ENCODE assay signal across 31 mouse cellular contexts in genomic region chr12:84062336-84062735, GRCm38 (mm10). TPM values are rescaled to one million over a fixed set of nuclear protein-coding genes. Genes with fewer than 3 reads are reported as not detected.
"Had no signal": no experiment of that assay in that cellular context is flagged by ENCODE, and none has a peak within 500 bp of the region (broad histone marks: within the 10 kb centered on the region; RNA-seq: fewer than 3 reads in every experiment).

No protein-coding gene starts in this region.

- H3K9ac ChIP-seq: kidney, embryonic 15.5 days; limb, embryonic 12.5 days; limb, embryonic 15.5 days; liver, embryonic 14.5 days; liver, postnatal 0 days; lung, embryonic 14.5 days; midbrain, embryonic 13.5 days; neural tube, embryonic 13.5 days; stomach, embryonic 15.5 days had no signal

- H3K27me3 ChIP-seq: midbrain, embryonic 13.5 days had no signal

- H3K4me2 ChIP-seq: kidney, embryonic 15.5 days; limb, embryonic 12.5 days; limb, embryonic 15.5 days; liver, embryonic 11.5 days; lung, embryonic 14.5 days; midbrain, embryonic 13.5 days; neural tube, embryonic 13.5 days; stomach, embryonic 15.5 days had no signal

- H3K36me3 ChIP-seq: kidney, embryonic 15.5 days; limb, embryonic 12.5 days; limb, embryonic 15.5 days; midbrain, embryonic 10.5 days; midbrain, embryonic 13.5 days; neural tube, embryonic 13.5 days; stomach, embryonic 15.5 days had no signal

- H3K4me1 ChIP-seq: kidney, embryonic 15.5 days; limb, embryonic 12.5 days; limb, embryonic 15.5 days; midbrain, embryonic 10.5 days; midbrain, embryonic 13.5 days; neural tube, embryonic 13.5 days; stomach, embryonic 15.5 days had no signal

- H3K27ac ChIP-seq: kidney, embryonic 15.5 days; left cerebral cortex, adult 2 months; limb, embryonic 12.5 days; limb, embryonic 15.5 days; liver, embryonic 14.5 days; macrophage; midbrain, embryonic 10.5 days; midbrain, embryonic 13.5 days; neural tube, embryonic 13.5 days; stomach, embryonic 15.5 days had no signal

- H3K9me3 ChIP-seq: kidney, embryonic 15.5 days; limb, embryonic 12.5 days; limb, embryonic 15.5 days; midbrain, embryonic 10.5 days; midbrain, embryonic 13.5 days; neural tube, embryonic 13.5 days; stomach, embryonic 15.5 days had no signal

- ATAC-seq: liver, postnatal 0 days; lung, postnatal 0 days; midbrain, embryonic 13.5 days; midbrain, embryonic 16.5 days had no signal

- H3K4me3 ChIP-seq: kidney, embryonic 15.5 days; left cerebral cortex, adult 2 months; limb, embryonic 12.5 days; limb, embryonic 15.5 days; megakaryocyte, embryonic 14.5 days; midbrain, embryonic 10.5 days; midbrain, embryonic 13.5 days; myocyte; neural tube, embryonic 13.5 days; stomach, embryonic 15.5 days had no signal

- DNase-seq: kidney, postnatal 10 days; kidney, postnatal 36 days; layer of hippocampus, postnatal 36 days; liver, postnatal 0 days; lung, embryonic 14.5 days; retina, postnatal 1 day; right cerebral cortex, postnatal 25 days; spleen, adult 18-20 months; thymus, adult 18-20 months; thymus, postnatal 14 days; thymus, postnatal 4 days had no signal

RNA-seq across cellular contexts. Expression of gene Acot5, which starts 6.8 kb away (rescaled TPM):
- total RNA-seq: monocyte, adult 5-6 weeks; neutrophil, adult 5-6 weeks had no signal
- polyA plus RNA-seq: kidney, embryonic 15.5 days; limb, embryonic 12.5 days; limb, embryonic 15.5 days; liver, embryonic 11.5 days; liver, embryonic 14.5 days; lung, embryonic 14.5 days; lung, postnatal 0 days; macrophage; midbrain, embryonic 10.5 days; midbrain, embryonic 13.5 days; myocyte had no signal

RNA-seq across cellular contexts. Expression of gene Acot3, which starts 10.4 kb away (rescaled TPM):
- total RNA-seq: monocyte, adult 5-6 weeks; neutrophil, adult 5-6 weeks had no signal
- polyA plus RNA-seq: limb, embryonic 15.5 days; lung, postnatal 0 days; macrophage; myocyte had no signal

RNA-seq across cellular contexts. Expression of gene Gm49366, which starts 23.6 kb away (rescaled TPM):
- total RNA-seq: layer of hippocampus, adult 8-10 months; left cerebral cortex, postnatal 10 days; left cerebral cortex, postnatal 36 days; monocyte, adult 5-6 weeks; neutrophil, adult 5-6 weeks had no signal
- polyA plus RNA-seq: kidney, embryonic 15.5 days; limb, embryonic 12.5 days; limb, embryonic 15.5 days; liver, embryonic 11.5 days; liver, embryonic 14.5 days; liver, postnatal 0 days; lung, embryonic 14.5 days; lung, postnatal 0 days; macrophage; midbrain, embryonic 10.5 days; midbrain, embryonic 13.5 days; midbrain, embryonic 16.5 days; myocyte; neural tube, embryonic 13.5 days; stomach, embryonic 15.5 days had no signal

RNA-seq across cellular contexts. Expression of gene Acot4, which starts 24.2 kb away (rescaled TPM):
- total RNA-seq: monocyte, adult 5-6 weeks; neutrophil, adult 5-6 weeks had no signal
- polyA plus RNA-seq: myocyte had no signal

RNA-seq across cellular contexts. Expression of gene Acot6, which starts 38.1 kb away (rescaled TPM):
- total RNA-seq: neutrophil, adult 5-6 weeks had no signal
